Mouse (Mus musculus): ENCODE results near the gene Rassf3. TPM values are rescaled to one million over a fixed set of nuclear protein-coding genes. Genes with fewer than 3 reads are reported as not detected.

Gene Rassf3
- total and polyA plus RNA-seq, 2 experiments from 2014 or later: 3.0 to 5.8 TPM

GRCm38 (mm10) chr10:121403946-121404345 is 72.2 kb downstream of the Rassf3 start:
- ATAC-seq (ENCODE audit: low FRiP score): no peak
- Histone ChIP-seq H3K9ac (replicated peaks; ENCODE audit: low read length, poor library complexity, severe bottlenecking) (no peak overlapping the region), H3K9me3 (ENCODE audit: low read length) (no peaks in the 10 kb centered on the region), H3K4me1 (ENCODE audit: insufficient read depth, low read length) (no peaks in the 10 kb centered on the region), H3K27ac (ENCODE audit: low read depth, low read length) (no peak overlapping the region), H3K4me3 (ENCODE audit: low read depth, low read length) (no peak overlapping the region), H3K4me2 (ENCODE audit: low read depth, low read length, poor library complexity, severe bottlenecking) (no peak overlapping the region), H3K36me3 (ENCODE audit: insufficient read depth, low read length) (no peaks in the 10 kb centered on the region), H3K27me3 (ENCODE audit: insufficient read depth, low read length) (no peaks in the 10 kb centered on the region)
- WGBS: 62% methylated on average over 7 of the region's 9 CpGs
- no peak for TF ChIP-seq CTCF (IDR thresholded peaks at IDR 0.05)
- DNase-seq (ENCODE audit: low spot score): no peak

DNA sequence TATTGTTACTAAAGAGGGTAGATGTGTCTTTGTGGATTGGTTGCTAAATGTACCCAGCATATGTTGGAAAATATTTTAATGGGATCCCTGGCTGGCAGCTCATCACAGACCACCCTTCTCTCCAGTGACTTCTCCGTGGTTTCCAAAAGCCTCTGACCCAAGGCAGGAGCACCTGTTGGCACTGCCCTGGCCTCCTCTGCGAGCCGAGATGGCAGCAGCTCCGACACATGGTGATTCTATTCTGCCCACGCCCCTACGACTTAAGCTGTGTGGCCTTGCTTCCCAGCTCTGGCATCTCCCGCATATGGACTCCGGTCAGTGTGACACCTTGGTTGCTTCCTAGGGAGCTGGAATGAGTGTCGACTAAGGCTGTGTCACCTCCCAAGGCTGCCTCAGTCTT is 73.0 kb downstream of the Rassf3 start:
- no peak overlapping the region for H3K4me3 ChIP-seq (ENCODE audit: low read depth, low read length)
- no peaks in the 10 kb centered on the region for H3K36me3 ChIP-seq (ENCODE audit: insufficient read depth, low read length)
- H3K9me3 ChIP-seq (ENCODE audit: low read length): no peaks in the 10 kb centered on the region
- DNase-seq (ENCODE audit: low spot score) (no peak), ATAC-seq (ENCODE audit: low FRiP score) (no peak)
- no peaks in the 10 kb centered on the region for H3K27me3 ChIP-seq (ENCODE audit: insufficient read depth, low read length)
- no peaks in the 10 kb centered on the region for H3K4me1 ChIP-seq (ENCODE audit: insufficient read depth, low read length)
- H3K27ac ChIP-seq (ENCODE audit: low read depth, low read length): no peak overlapping the region
- H3K9ac ChIP-seq (replicated peaks; ENCODE audit: low read length, poor library complexity, severe bottlenecking): no peak overlapping the region
- 77% methylated on average over 9 of the region's 9 CpGs for WGBS
- no peak overlapping the region for H3K4me2 ChIP-seq (ENCODE audit: low read depth, low read length, poor library complexity, severe bottlenecking)
- TF ChIP-seq CTCF (IDR thresholded peaks at IDR 0.05): no peak

GRCm38 (mm10) chr10:121401005-121401404 is 75.1 kb downstream of the Rassf3 start:
- H3K4me2 ChIP-seq (ENCODE audit: low read depth, low read length, poor library complexity, severe bottlenecking): no peak overlapping the region
- peaks cover under 1% of the 10 kb centered on the region; the same call in 1 of the 2 replicates for H3K36me3 ChIP-seq (ENCODE audit: insufficient read depth, low read length)
- no peak overlapping the region for H3K27ac ChIP-seq (ENCODE audit: low read depth, low read length)
- ATAC-seq (ENCODE audit: low FRiP score): no peak
- H3K9me3 ChIP-seq (ENCODE audit: low read length): no peaks in the 10 kb centered on the region
- H3K27me3 ChIP-seq (ENCODE audit: insufficient read depth, low read length): no peaks in the 10 kb centered on the region
- 84% methylated on average over 7 of the region's 7 CpGs for WGBS
- no peaks in the 10 kb centered on the region for H3K4me1 ChIP-seq (ENCODE audit: insufficient read depth, low read length)
- no peak overlapping the region for H3K9ac ChIP-seq (replicated peaks; ENCODE audit: low read length, poor library complexity, severe bottlenecking)
- no peak for DNase-seq (ENCODE audit: low spot score)
- no peak for TF ChIP-seq CTCF (IDR thresholded peaks at IDR 0.05)
- H3K4me3 ChIP-seq (ENCODE audit: low read depth, low read length): no peak overlapping the region

DNA sequence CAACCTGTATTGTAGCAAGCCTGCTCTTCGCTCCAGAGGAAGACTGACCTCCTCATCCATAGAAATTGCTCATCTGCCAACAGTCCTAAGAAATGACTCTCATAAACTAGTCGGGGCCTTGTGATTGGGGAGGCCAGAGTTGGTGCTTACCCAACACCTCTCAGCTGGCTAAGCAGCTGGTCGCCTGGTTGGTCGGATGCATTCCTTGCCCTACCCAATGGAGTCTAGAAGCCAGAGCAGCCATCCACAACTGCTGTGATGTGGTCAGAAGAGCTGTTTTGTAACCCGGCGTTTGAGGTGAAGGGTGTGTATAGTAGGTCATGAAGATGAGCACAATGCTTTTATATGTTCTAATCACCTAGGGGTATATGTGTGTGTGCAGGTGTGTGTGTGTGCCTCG is 77.5 kb downstream of the Rassf3 start:
- Histone ChIP-seq H3K4me3 (ENCODE audit: low read depth, low read length) (no peak overlapping the region), H3K4me2 (ENCODE audit: low read depth, low read length, poor library complexity, severe bottlenecking) (no peak overlapping the region), H3K36me3 (ENCODE audit: insufficient read depth, low read length) (peaks cover 20% of the 10 kb centered on the region), H3K9ac (replicated peaks; ENCODE audit: low read length, poor library complexity, severe bottlenecking) (no peak overlapping the region), H3K4me1 (ENCODE audit: insufficient read depth, low read length) (no peaks in the 10 kb centered on the region), H3K9me3 (ENCODE audit: low read length) (no peaks in the 10 kb centered on the region), H3K27me3 (ENCODE audit: insufficient read depth, low read length) (no peaks in the 10 kb centered on the region), H3K27ac (ENCODE audit: low read depth, low read length) (no peak overlapping the region)
- no peak for ATAC-seq (ENCODE audit: low FRiP score)
- no peak for DNase-seq (ENCODE audit: low spot score)
- TF ChIP-seq CTCF (IDR thresholded peaks at IDR 0.05): no peak
- 93% methylated on average over 7 of the region's 7 CpGs for WGBS

GRCm38 (mm10) chr10:121395542-121396176 is 80.5 kb downstream of the Rassf3 start:
- ATAC-seq (ENCODE audit: low FRiP score) (no peak), DNase-seq (ENCODE audit: low spot score) (no peak)
- no peak overlapping the region for H3K4me2 ChIP-seq (ENCODE audit: low read depth, low read length, poor library complexity, severe bottlenecking)
- H3K36me3 ChIP-seq (ENCODE audit: insufficient read depth, low read length): peaks cover 50% of the 10 kb centered on the region
- no peaks in the 10 kb centered on the region for H3K27me3 ChIP-seq (ENCODE audit: insufficient read depth, low read length)
- TF ChIP-seq CTCF (IDR thresholded peaks at IDR 0.05): no peak
- no peaks in the 10 kb centered on the region for H3K9me3 ChIP-seq (ENCODE audit: low read length)
- 88% methylated on average over 20 of the region's 20 CpGs for WGBS
- H3K4me3 ChIP-seq (ENCODE audit: low read depth, low read length): no peak overlapping the region
- no peak overlapping the region for H3K9ac ChIP-seq (replicated peaks; ENCODE audit: low read length, poor library complexity, severe bottlenecking)
- H3K27ac ChIP-seq (ENCODE audit: low read depth, low read length): no peak overlapping the region
- H3K4me1 ChIP-seq (ENCODE audit: insufficient read depth, low read length): no peaks in the 10 kb centered on the region

DNA sequence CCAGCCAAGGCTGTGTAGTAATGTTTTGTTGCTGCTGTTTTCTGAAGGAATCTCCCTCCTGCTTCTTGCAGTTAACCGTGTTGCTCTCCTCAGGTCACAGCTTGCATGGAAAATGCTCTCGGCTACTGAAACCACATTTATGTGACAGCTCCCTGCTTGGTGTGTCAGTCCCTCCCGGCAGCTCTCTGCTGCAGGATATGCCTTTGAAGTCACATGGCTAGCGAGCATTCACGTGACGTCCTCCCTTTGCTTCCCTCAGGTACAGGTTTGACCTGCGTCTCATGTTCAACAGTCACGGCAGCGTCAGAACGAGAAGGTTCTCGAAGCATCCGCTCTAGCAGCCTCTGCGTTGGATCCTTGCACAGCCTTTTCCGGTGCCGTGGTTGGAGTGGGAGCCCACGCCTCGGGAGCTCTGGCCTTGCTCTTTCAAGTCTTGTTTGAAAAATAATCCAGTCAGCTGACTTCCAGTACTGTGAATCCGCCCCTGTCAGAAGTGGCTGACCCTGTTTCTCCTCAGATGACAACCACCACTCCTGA is 81.3 kb downstream of the Rassf3 start:
- Histone ChIP-seq H3K9me3 (ENCODE audit: low read length) (no peaks in the 10 kb centered on the region), H3K4me2 (ENCODE audit: low read depth, low read length, poor library complexity, severe bottlenecking) (no peak overlapping the region), H3K27me3 (ENCODE audit: insufficient read depth, low read length) (no peaks in the 10 kb centered on the region), H3K4me3 (ENCODE audit: low read depth, low read length) (no peak overlapping the region), H3K9ac (replicated peaks; ENCODE audit: low read length, poor library complexity, severe bottlenecking) (no peak overlapping the region), H3K36me3 (ENCODE audit: insufficient read depth, low read length) (peaks cover 58% of the 10 kb centered on the region), H3K4me1 (ENCODE audit: insufficient read depth, low read length) (no peaks in the 10 kb centered on the region), H3K27ac (ENCODE audit: low read depth, low read length) (no peak overlapping the region)
- ATAC-seq (ENCODE audit: low FRiP score) (no peak), DNase-seq (ENCODE audit: low spot score) (no peak)
- no peak for TF ChIP-seq CTCF (IDR thresholded peaks at IDR 0.05)
- WGBS: 81% methylated on average over 18 of the region's 18 CpGs

Data from midbrain, postnatal 0 days (tissue).